Mouse (Mus musculus): Measurements from ENCODE around the gene Tet3. TPM values are rescaled to one million over a fixed set of nuclear protein-coding genes. Genes with fewer than 3 reads are reported as not detected.

Gene Tet3
- polyA plus RNA-seq (2015; fragmentation: Illumina TruSeq; extraction: RNeasy Lipid Tissue Mini Kit (QIAGEN cat#74804); ENCODE audit: low read depth, low replicate concordance) = 11.8 TPM

GRCm38 (mm10) chr6:83459034-83459644 lies at the start of gene Tet3:
Gene Tet3, minus strand, starts transcription at chr6:83459084.

GRCm38 (mm10) chr6:83506258-83507167 lies 47.6 kb upstream of the Tet3 start, which contains the start of gene Dguok:
Gene Dguok, minus strand, starts transcription at chr6:83506969.

GRCm38 (mm10) chr6:83348873-83349272 lies 110.0 kb downstream of the Tet3 start, which contains the start of gene Bola3:
Gene Bola3, plus strand, starts transcription at chr6:83349147.

DNA sequence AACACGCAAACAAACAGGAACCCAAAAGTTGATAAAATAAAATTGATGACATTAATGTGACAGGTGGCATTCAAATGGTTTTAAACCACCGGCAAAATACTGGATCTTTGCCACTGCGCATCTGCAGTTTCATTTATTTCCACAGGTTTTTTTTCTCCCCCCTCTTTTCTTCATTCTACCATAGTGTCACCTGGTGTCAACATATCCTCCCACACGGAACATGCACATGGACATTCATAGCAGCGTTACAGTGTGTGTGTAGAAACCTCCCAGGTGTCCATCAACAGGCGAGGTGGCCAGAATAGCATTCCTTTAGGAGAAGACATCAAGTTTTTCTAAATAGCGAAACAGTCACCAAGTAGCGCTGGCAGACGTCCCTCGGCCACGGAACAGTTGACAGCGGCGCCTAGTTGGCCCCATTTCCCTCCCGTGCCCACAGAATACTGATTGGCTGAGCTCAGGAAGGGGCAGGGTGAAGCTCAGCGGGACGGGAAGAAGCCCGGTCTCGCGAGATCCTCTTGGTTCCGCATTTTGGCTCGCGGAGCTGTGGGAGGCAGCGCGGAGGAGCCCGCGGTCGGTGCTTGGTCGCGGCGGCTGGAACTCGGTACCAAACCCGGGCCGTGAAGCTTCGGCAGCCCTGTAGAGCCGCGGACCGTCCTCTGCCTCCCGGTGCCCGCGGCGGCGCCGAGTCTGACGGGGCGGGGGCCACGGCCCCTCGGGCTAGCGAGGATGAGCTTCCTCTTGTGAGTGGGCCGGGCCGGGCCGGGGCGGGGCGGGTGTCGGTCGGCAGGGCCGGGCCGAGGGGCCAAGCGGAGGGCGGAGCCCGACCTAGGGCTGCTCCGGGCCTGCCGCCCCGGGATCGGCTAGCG lies 133.1 kb downstream of the Tet3 start, which contains the start of the genes Mthfd2 and Mob1a:
Mthfd2 (minus strand) TSS at position 384 of the 869 bp plus-strand sequence.
Mob1a (plus strand) TSS at position 492 of the 869 bp plus-strand sequence.

Other genes starting within 250 kb of the Tet3 start
- 1.6 TPM for gene Slc4a5, start 239.3 kb downstream of the Tet3 start, polyA plus RNA-seq (2015; fragmentation: Illumina TruSeq; extraction: RNeasy Lipid Tissue Mini Kit (QIAGEN cat#74804); ENCODE audit: low read depth, low replicate concordance)
- 11.2 TPM for gene Mthfd2, start 133.2 kb downstream of the Tet3 start, polyA plus RNA-seq (2015; fragmentation: Illumina TruSeq; extraction: RNeasy Lipid Tissue Mini Kit (QIAGEN cat#74804); ENCODE audit: low read depth, low replicate concordance)
- 20.1 TPM for gene Mob1a, start 133.1 kb downstream of the Tet3 start, polyA plus RNA-seq (2015; fragmentation: Illumina TruSeq; extraction: RNeasy Lipid Tissue Mini Kit (QIAGEN cat#74804); ENCODE audit: low read depth, low replicate concordance)
- gene Bola3, start 109.9 kb downstream of the Tet3 start, polyA plus RNA-seq (2015; fragmentation: Illumina TruSeq; extraction: RNeasy Lipid Tissue Mini Kit (QIAGEN cat#74804); ENCODE audit: low read depth, low replicate concordance) = 79.8 TPM
- 35.0 TPM for gene Dguok, start 47.9 kb upstream of the Tet3 start, polyA plus RNA-seq (2015; fragmentation: Illumina TruSeq; extraction: RNeasy Lipid Tissue Mini Kit (QIAGEN cat#74804); ENCODE audit: low read depth, low replicate concordance)
- gene Actg2, start 77.2 kb upstream of the Tet3 start, polyA plus RNA-seq (2015; fragmentation: Illumina TruSeq; extraction: RNeasy Lipid Tissue Mini Kit (QIAGEN cat#74804); ENCODE audit: low read depth, low replicate concordance) = not detected
- 33.7 TPM for gene Stambp, start 113.6 kb upstream of the Tet3 start, polyA plus RNA-seq (2015; fragmentation: Illumina TruSeq; extraction: RNeasy Lipid Tissue Mini Kit (QIAGEN cat#74804); ENCODE audit: low read depth, low replicate concordance)
- gene Clec4f, start 197.1 kb upstream of the Tet3 start, polyA plus RNA-seq (2015; fragmentation: Illumina TruSeq; extraction: RNeasy Lipid Tissue Mini Kit (QIAGEN cat#74804); ENCODE audit: low read depth, low replicate concordance) = not detected
- gene Cd207, start 218.8 kb upstream of the Tet3 start, polyA plus RNA-seq (2015; fragmentation: Illumina TruSeq; extraction: RNeasy Lipid Tissue Mini Kit (QIAGEN cat#74804); ENCODE audit: low read depth, low replicate concordance) = not detected

All from brain, adult 10 weeks (tissue).